In the genomic region with DNA sequence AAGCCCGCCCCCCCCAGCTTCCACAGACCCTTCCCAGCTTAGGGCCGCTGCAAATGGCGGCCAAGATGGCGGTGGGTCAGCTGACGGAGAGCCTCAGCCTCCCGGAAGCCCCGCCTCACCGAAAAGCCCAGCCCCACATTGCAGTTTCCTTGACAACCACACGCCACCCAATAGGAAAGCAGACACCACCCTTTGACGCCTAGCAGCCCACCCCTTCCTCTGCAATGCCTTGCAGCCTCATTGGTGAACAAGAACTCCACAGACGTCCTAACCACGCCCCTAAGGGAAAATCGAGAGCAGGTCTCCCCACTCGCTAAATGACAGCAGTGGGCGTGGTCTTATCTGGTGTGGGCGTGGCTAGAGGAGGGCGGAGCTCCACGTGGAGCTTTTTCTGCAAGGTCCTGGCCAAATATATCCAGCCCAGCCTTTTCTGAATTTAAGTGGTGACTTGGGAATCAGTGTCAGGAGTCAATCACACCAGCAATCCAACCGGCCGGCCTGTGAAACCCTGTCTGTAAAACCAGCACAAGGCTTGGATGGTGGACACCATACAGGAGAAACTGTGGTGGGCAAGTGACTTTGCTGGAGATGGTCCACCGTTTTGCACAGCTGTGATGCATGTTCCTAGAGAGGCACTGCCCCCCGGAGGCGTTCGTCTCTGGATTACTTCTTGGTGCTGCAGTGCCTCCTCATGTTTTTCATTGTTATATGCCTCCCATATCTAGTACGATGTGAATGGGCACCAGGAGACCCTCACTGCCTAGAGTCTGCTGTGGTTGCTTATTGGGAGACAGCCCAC, we compare ENCODE assay signal across 8 mouse cellular contexts. TPM values are rescaled to one million over a fixed set of nuclear protein-coding genes. Genes with fewer than 3 reads are reported as not detected.
DNase-seq lines count a peak whose midpoint lies in the region; ATAC-seq and TF ChIP-seq lines count a peak whose summit lies in the region.

Gene Ap3d1, minus strand, starts transcription at position 85 of the 799 bp plus-strand sequence.

- H3K4me3 ChIP-seq in embryonic facial prominence, embryonic 14.5 days (ENCODE audit: low read depth, low read length) = peak within 1 kb of the TSS; percentile 92
- peak within 1 kb of the TSS; percentile 92 for H3K4me3 ChIP-seq in heart, adult 2 months
- peak within 1 kb of the TSS; percentile 97 for H3K4me3 ChIP-seq in limb, embryonic 13.5 days
- H3K4me3 ChIP-seq in midbrain, embryonic 16.5 days (ENCODE audit: low read depth, low read length) = peak within 1 kb of the TSS; percentile 49

- TF ChIP-seq EP300 in heart, adult 2 months (IDR thresholded peaks at IDR 0.05; ENCODE audit: insufficient read depth, low read depth, low read length) = 0 out of 2 replicates have a peak, but pooled peaks have one; percentile 62

- H3K27me3 ChIP-seq in embryonic facial prominence, embryonic 14.5 days (replicated peaks; ENCODE audit: control insufficient read depth, insufficient read depth, low read length) = no peaks in the 10 kb centered on the region
- no peaks in the 10 kb centered on the region for H3K27me3 ChIP-seq in heart, adult 2 months (ENCODE audit: control insufficient read depth, insufficient read depth, low read length)
- no peaks in the 10 kb centered on the region for H3K27me3 ChIP-seq in limb, embryonic 13.5 days
- no peaks in the 10 kb centered on the region for H3K27me3 ChIP-seq in midbrain, embryonic 16.5 days (ENCODE audit: control insufficient read depth, insufficient read depth, low read depth, low read length)

- H3K79me2 ChIP-seq in heart, adult 2 months (replicated peaks; ENCODE audit: control insufficient read depth, insufficient read depth, low read length) = peaks cover 10% of the 10 kb centered on the region; the same call in 1 of the 2 replicates

- intact Hi-C loops in heart, adult 2 months (cut with DNase I) = loop anchor here (10.0 kb wide), 1 partner anchor 432 kb away; the partner anchor contains the start of gene Eef2

- TF ChIP-seq CTCF in heart, adult 2 months (IDR thresholded peaks at IDR 0.05) = no peak

- peaks cover 15% of the 10 kb centered on the region for H3K4me1 ChIP-seq in embryonic facial prominence, embryonic 14.5 days (ENCODE audit: control insufficient read depth, insufficient read depth, low read length)
- H3K4me1 ChIP-seq in heart, adult 2 months (ENCODE audit: control insufficient read depth, insufficient read depth, low read length) = peaks cover 13% of the 10 kb centered on the region
- H3K4me1 ChIP-seq in limb, embryonic 13.5 days = peaks cover 28% of the 10 kb centered on the region
- peaks cover 27% of the 10 kb centered on the region for H3K4me1 ChIP-seq in midbrain, embryonic 16.5 days (ENCODE audit: control insufficient read depth, insufficient read depth, low read length)

- ATAC-seq in embryonic facial prominence, embryonic 14.5 days (ENCODE audit: low read depth) = peak; percentile 99
- ATAC-seq in limb, embryonic 13.5 days (ENCODE audit: low FRiP score, low read depth) = peak; percentile 100
- ATAC-seq in midbrain, embryonic 16.5 days = peak; percentile 99

- WGBS in embryonic facial prominence, embryonic 14.5 days = 2% methylated on average over 22 of the region's 25 CpGs
- WGBS in heart, adult 2 months = 2% methylated on average over 25 of the region's 25 CpGs
- 3% methylated on average over 25 of the region's 25 CpGs for WGBS in limb, embryonic 13.5 days
- 1% methylated on average over 25 of the region's 25 CpGs for WGBS in midbrain, embryonic 16.5 days

- no peaks in the 10 kb centered on the region for H3K9me3 ChIP-seq in embryonic facial prominence, embryonic 14.5 days (ENCODE audit: control insufficient read depth, low read length)
- H3K9me3 ChIP-seq in limb, embryonic 13.5 days = no peaks in the 10 kb centered on the region
- no peaks in the 10 kb centered on the region for H3K9me3 ChIP-seq in midbrain, embryonic 16.5 days (replicated peaks; ENCODE audit: control insufficient read depth, low read length, poor library complexity, severe bottlenecking)

- H3K27ac ChIP-seq in embryonic facial prominence, embryonic 14.5 days (replicated peaks; ENCODE audit: low read depth, low read length) = peak within 1 kb of the TSS; percentile 85
- peak within 1 kb of the TSS; percentile 92 for H3K27ac ChIP-seq in heart, adult 2 months
- H3K27ac ChIP-seq in limb, embryonic 13.5 days = peak within 1 kb of the TSS; percentile 74; the same call in 1 of the 2 replicates
- peak within 1 kb of the TSS; percentile 78 for H3K27ac ChIP-seq in midbrain, embryonic 16.5 days (ENCODE audit: low read length)

- H3K9ac ChIP-seq in embryonic facial prominence, embryonic 14.5 days (ENCODE audit: low read depth, low read length) = peak within 1 kb of the TSS; percentile 95
- H3K9ac ChIP-seq in heart, adult 2 months (ENCODE audit: low read depth, low read length) = peak within 1 kb of the TSS; percentile 93
- H3K9ac ChIP-seq in limb, embryonic 13.5 days = peak within 1 kb of the TSS; percentile 97
- peak within 1 kb of the TSS; percentile 85 for H3K9ac ChIP-seq in midbrain, embryonic 16.5 days (ENCODE audit: low read depth, low read length)

- H3K36me3 ChIP-seq in embryonic facial prominence, embryonic 14.5 days (ENCODE audit: control insufficient read depth, insufficient read depth, low read length) = 0 out of 2 replicates have a peak, but pooled peaks cover 5% of the 10 kb centered on the region
- peaks cover 3% of the 10 kb centered on the region; the same call in 1 of the 2 replicates for H3K36me3 ChIP-seq in heart, adult 2 months (ENCODE audit: control insufficient read depth, insufficient read depth, low read length)
- H3K36me3 ChIP-seq in limb, embryonic 13.5 days = peaks cover 16% of the 10 kb centered on the region
- H3K36me3 ChIP-seq in midbrain, embryonic 16.5 days (ENCODE audit: control insufficient read depth, insufficient read depth, low read length) = no peaks in the 10 kb centered on the region

- TF ChIP-seq POLR2A in heart, adult 2 months (IDR thresholded peaks at IDR 0.05; ENCODE audit: insufficient read depth, low read depth, low read length) = peak; percentile 80

- peak; percentile 100 for DNase-seq in 3T3-L1 (ENCODE audit: low read depth, low spot score)
- DNase-seq in adrenal gland, postnatal 4 days (ENCODE audit: low spot score in 2 of 2) = peak; percentile 87 to 95
- peak; percentile 100 for DNase-seq in embryonic facial prominence, embryonic 14.5 days (ENCODE audit: low spot score)
- peak; percentile 97 to 98 for DNase-seq in heart, adult 2 months
- peak; percentile 99 to 100 for DNase-seq in kidney, adult 8-10 months
- DNase-seq in spleen, postnatal 10 days (ENCODE audit: low spot score in 2 of 2) = peak; percentile 97 to 98

- H3K4me2 ChIP-seq in embryonic facial prominence, embryonic 14.5 days (ENCODE audit: low read depth, low read length) = peak within 1 kb of the TSS; percentile 64
- H3K4me2 ChIP-seq in limb, embryonic 13.5 days (replicated peaks) = peak within 1 kb of the TSS; percentile 99
- peak within 1 kb of the TSS; percentile 94 for H3K4me2 ChIP-seq in midbrain, embryonic 16.5 days (ENCODE audit: low read length)

RNA-seq across cellular contexts. Expression of gene Ap3d1, which starts in this region (rescaled TPM):
- total RNA-seq in adrenal gland, postnatal 4 days (2021) = 100 to 1,000 TPM in 1 of 2 experiments, 10 to 100 TPM in 1; 98.9 to 114 TPM
- polyA plus RNA-seq in embryonic facial prominence, embryonic 14.5 days (2014; fragmentation: Nextera tagmentation; extraction: Ambion mirVana) = 67.6 and 75.8 TPM in 2 replicates
- 10 to 100 TPM; 40.2 to 42.6 TPM for total RNA-seq in heart, adult 2 months (2021)
- polyA plus RNA-seq in heart, adult 2 months (2012; rRNA removed) = 52.9 and 66.5 TPM in 2 replicates
- 74.5 and 80.0 TPM in 2 replicates for polyA plus RNA-seq in limb, embryonic 13.5 days (2015; fragmentation: Nextera tagmentation; extraction: Ambion mirVana)
- 99.5 and 112 TPM in 2 replicates for polyA plus RNA-seq in midbrain, embryonic 16.5 days (2015; fragmentation: Nextera tagmentation; extraction: Ambion mirVana)

Comparison
In these comparisons a context has a peak if more than half of its experiments do, and no peak if none do; other contexts are left out.
1. Peak in every context shown above with its lines: DNase-seq, ATAC-seq, H3K4me3 ChIP-seq and H3K27ac ChIP-seq.